Comparison of ENCODE assay signal across 9 mouse cellular contexts in the genomic region with DNA sequence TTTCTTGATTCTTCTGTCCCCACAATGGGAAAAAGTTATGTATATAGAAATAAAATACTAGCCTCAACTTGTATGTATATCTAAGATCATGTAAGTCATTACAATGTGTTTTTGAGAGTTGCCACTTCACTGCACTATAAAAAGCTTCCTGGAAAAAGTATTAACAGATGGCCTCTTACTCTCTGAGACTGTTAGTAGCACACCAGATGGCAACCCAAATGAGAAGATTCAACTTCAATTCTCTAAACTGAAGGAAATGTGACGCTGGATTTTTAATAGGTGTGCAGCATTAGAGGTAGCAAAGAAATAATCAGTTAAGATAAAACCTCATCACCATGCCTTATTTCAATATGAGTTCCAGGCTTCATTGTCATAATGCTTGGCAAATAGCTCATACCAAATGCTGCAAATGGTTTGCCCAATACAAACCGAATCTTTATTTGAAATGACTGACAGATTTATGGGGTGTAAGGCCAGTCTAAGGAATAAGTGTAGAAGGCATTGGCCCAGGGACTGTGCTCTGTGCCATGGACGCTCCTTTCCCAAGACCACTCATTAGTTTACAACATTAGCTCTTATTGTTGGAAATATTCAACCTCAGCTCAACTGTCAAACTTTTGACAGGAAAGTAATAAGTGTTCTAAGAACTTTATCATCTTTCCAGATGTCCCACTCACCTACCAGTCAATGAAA.
"Had no signal": no experiment of that assay in that cellular context is flagged by ENCODE, and none has a peak within 500 bp of the region (broad histone marks: within the 10 kb centered on the region; RNA-seq: fewer than 3 reads in every experiment).

No protein-coding gene starts in this region.

- H3K27ac ChIP-seq: kidney, postnatal 0 days; limb, embryonic 12.5 days; liver, embryonic 14.5 days; midbrain, embryonic 13.5 days had no signal

- H3K4me2 ChIP-seq: limb, embryonic 12.5 days; midbrain, embryonic 13.5 days had no signal

- H3K9me3 ChIP-seq: limb, embryonic 12.5 days; midbrain, embryonic 13.5 days had no signal

- DNase-seq: kidney, adult 9 months; kidney, postnatal 36 days; lung, adult 18-20 months; right cerebral cortex, postnatal 14 days; thymus, postnatal 36 days had no signal

- H3K9ac ChIP-seq: limb, embryonic 12.5 days; liver, embryonic 14.5 days; midbrain, embryonic 13.5 days had no signal

- H3K36me3 ChIP-seq: limb, embryonic 12.5 days; midbrain, embryonic 13.5 days had no signal

- H3K4me3 ChIP-seq: limb, embryonic 12.5 days; midbrain, embryonic 13.5 days had no signal

- H3K27me3 ChIP-seq: limb, embryonic 12.5 days; midbrain, embryonic 13.5 days had no signal

- ATAC-seq: midbrain, embryonic 13.5 days had no signal

- H3K4me1 ChIP-seq: limb, embryonic 12.5 days; midbrain, embryonic 13.5 days had no signal
